12 mouse cellular contexts compared by ENCODE assay signal in the genomic region with DNA sequence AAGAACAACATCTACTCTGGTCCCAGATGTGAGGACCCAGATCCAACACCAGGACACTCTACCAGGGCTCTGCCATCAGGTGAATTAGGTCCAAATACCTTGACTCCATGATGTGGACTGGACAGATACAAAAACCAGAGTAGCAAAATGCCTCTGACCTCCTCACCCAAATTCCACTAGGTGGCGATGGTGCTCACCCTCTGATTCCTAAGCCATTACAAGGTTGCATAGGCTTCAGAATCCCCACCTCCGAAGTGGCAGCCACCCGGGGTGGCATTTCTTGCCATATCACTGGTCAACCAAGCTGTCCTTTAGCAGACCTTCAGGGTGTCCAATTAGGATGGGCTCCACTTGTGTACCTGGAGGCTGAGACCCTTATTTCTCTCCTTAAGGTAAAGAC. TPM values are rescaled to one million over a fixed set of nuclear protein-coding genes. Genes with fewer than 3 reads are reported as not detected.
DNase-seq lines count a peak whose midpoint lies in the region; ATAC-seq and TF ChIP-seq lines count a peak whose summit lies in the region.
"Not testable (repeated sequence)": the region's sequence is repeated elsewhere in the genome, so short reads cannot be mapped to it uniquely, and the experiment has no call there.
"Had no signal": no experiment of that assay in that cellular context is flagged by ENCODE, and none has a peak within 500 bp of the region (broad histone marks: within the 10 kb centered on the region; RNA-seq: fewer than 3 reads in every experiment).

No protein-coding gene starts in this region.

- not testable (repeated sequence) for TF ChIP-seq POLR2A in kidney, adult 2 months (IDR thresholded peaks at IDR 0.05; ENCODE audit: low read depth, low read length)

- not testable (repeated sequence) for H3K4me1 ChIP-seq in kidney, adult 2 months (ENCODE audit: control insufficient read depth, insufficient read depth, low read length); liver, postnatal 0 days (ENCODE audit: insufficient read depth); midbrain, postnatal 0 days (ENCODE audit: insufficient read depth, low read length)

- not testable (repeated sequence) for TF ChIP-seq EP300 in liver, postnatal 0 days (IDR thresholded peaks at IDR 0.05; ENCODE audit: low read depth)

- not testable (repeated sequence) for H3K27ac ChIP-seq in kidney, adult 2 months (ENCODE audit: insufficient read depth, low read depth, low read length); liver, postnatal 0 days (ENCODE audit: low read depth); midbrain, postnatal 0 days (ENCODE audit: low read depth, low read length)

- not testable (repeated sequence) for H3K4me2 ChIP-seq in liver, postnatal 0 days (ENCODE audit: low read depth, low read length); midbrain, postnatal 0 days (ENCODE audit: low read depth, low read length, poor library complexity, severe bottlenecking)

- H3K36me3 ChIP-seq in kidney, adult 2 months (ENCODE audit: control insufficient read depth, insufficient read depth, low read length); liver, postnatal 0 days (replicated peaks; ENCODE audit: insufficient read depth, low read length); midbrain, postnatal 0 days (ENCODE audit: insufficient read depth, low read length): not testable (repeated sequence)

- H3K9ac ChIP-seq in liver, postnatal 0 days (replicated peaks); midbrain, postnatal 0 days (replicated peaks; ENCODE audit: low read length, poor library complexity, severe bottlenecking): not testable (repeated sequence)

- H3K4me3 ChIP-seq in kidney, adult 2 months (ENCODE audit: insufficient read depth, low read depth, low read length); liver, postnatal 0 days (ENCODE audit: low read depth, low read length); midbrain, postnatal 0 days (ENCODE audit: low read depth, low read length): not testable (repeated sequence)

- H3K27me3 ChIP-seq in kidney, adult 2 months (replicated peaks; ENCODE audit: control insufficient read depth, insufficient read depth, low read length); liver, postnatal 0 days (ENCODE audit: insufficient read depth, low read length); midbrain, postnatal 0 days (ENCODE audit: insufficient read depth, low read length): not testable (repeated sequence)

- not testable (repeated sequence) for ATAC-seq in liver, postnatal 0 days; midbrain, postnatal 0 days (ENCODE audit: low FRiP score)

- DNase-seq in 3134 (ENCODE audit: extremely low read depth, insufficient read length, low spot score), result peak; percentile 40
- peak; percentile 37 for DNase-seq in MN1 (ENCODE audit: low spot score)
- peak; percentile 14 for DNase-seq in cerebellum, adult 11-12 months
- peak; percentile 24 for DNase-seq in embryo, embryonic 11 days
- peak; percentile 76 for DNase-seq in heart, adult 11 months
- peak; percentile 14 for DNase-seq in kidney, adult 2 months
- DNase-seq in liver, postnatal 0 days; midbrain, postnatal 0 days (ENCODE audit: low spot score): not testable (repeated sequence)

- peak; percentile 59 for TF ChIP-seq CTCF in kidney, adult 2 months (conservative IDR thresholded peaks at IDR 0.05; ENCODE audit: insufficient read depth, insufficient read length, low read depth, low read length)
- peak; percentile 66 for TF ChIP-seq CTCF in liver, postnatal 0 days (IDR thresholded peaks at IDR 0.05; ENCODE audit: low read depth)
- peak; percentile 60 for TF ChIP-seq CTCF in midbrain, postnatal 0 days (IDR thresholded peaks at IDR 0.05)

- H3K9me3 ChIP-seq in liver, postnatal 0 days (ENCODE audit: low read length); midbrain, postnatal 0 days (ENCODE audit: low read length): not testable (repeated sequence)

- WGBS in kidney, adult 2 months, result 0% methylated on average over 3 of the region's 3 CpGs
- WGBS in liver, postnatal 0 days (ENCODE audit: insufficient replicate concordance), result 14% methylated on average over 3 of the region's 3 CpGs
- WGBS in midbrain, postnatal 0 days, result 5% methylated on average over 3 of the region's 3 CpGs

RNA-seq across cellular contexts. Expression of a gene that starts 1.7 kb away (rescaled TPM):
- 2.1 and 2.8 TPM in 2 replicates for polyA plus RNA-seq in kidney, adult 2 months (2012; rRNA removed)
- polyA plus RNA-seq in liver, postnatal 0 days (2015; fragmentation: Nextera tagmentation; extraction: Ambion mirVana), result 0.51 and 0.78 TPM in 2 replicates
- total RNA-seq in midbrain, postnatal 0 days (2014; rRNA removed), result 0.33 TPM in 1 of 2 replicates, not detected in the other
- polyA plus RNA-seq in midbrain, postnatal 0 days (2015; fragmentation: Nextera tagmentation; extraction: Ambion mirVana), result 0.43 TPM in 1 of 2 replicates, not detected in the other
- total RNA-seq: heart, postnatal 25 days; left cerebral cortex, adult 8-10 months had no signal

RNA-seq across cellular contexts. Expression of a gene that starts 28.5 kb away (rescaled TPM):
- 0.26 and 2.4 TPM in 2 replicates for polyA plus RNA-seq in kidney, adult 2 months (2012; rRNA removed)
- polyA plus RNA-seq in liver, postnatal 0 days (2015; fragmentation: Nextera tagmentation; extraction: Ambion mirVana), result 0.12 TPM in 2 replicates
- total RNA-seq in midbrain, postnatal 0 days (2014; rRNA removed), result not detected in 2 replicates
- polyA plus RNA-seq in midbrain, postnatal 0 days (2015; fragmentation: Nextera tagmentation; extraction: Ambion mirVana), result not detected in 2 replicates
- total RNA-seq: adrenal gland, postnatal 36 days; heart, postnatal 25 days; left cerebral cortex, adult 8-10 months had no signal

RNA-seq across cellular contexts. Expression of a gene that starts 29.7 kb away (rescaled TPM):
- 0.03 and 0.06 TPM in 2 replicates for polyA plus RNA-seq in kidney, adult 2 months (2012; rRNA removed)
- 7.7 and 9.8 TPM in 2 replicates for polyA plus RNA-seq in liver, postnatal 0 days (2015; fragmentation: Nextera tagmentation; extraction: Ambion mirVana)
- 0.19 TPM in 1 of 2 replicates, not detected in the other for total RNA-seq in midbrain, postnatal 0 days (2014; rRNA removed)
- 0.36 and 0.55 TPM in 2 replicates for polyA plus RNA-seq in midbrain, postnatal 0 days (2015; fragmentation: Nextera tagmentation; extraction: Ambion mirVana)
- total RNA-seq: adrenal gland, postnatal 36 days; heart, adult 18-20 months; heart, postnatal 25 days had no signal
